ENCODE assay signal across 17 mouse cellular contexts in genomic region chr10:95458050-95458806, GRCm38 (mm10). TPM values are rescaled to one million over a fixed set of nuclear protein-coding genes. Genes with fewer than 3 reads are reported as not detected.
DNase-seq lines count a peak whose midpoint lies in the region; ATAC-seq and TF ChIP-seq lines count a peak whose summit lies in the region.
"Had no signal": no experiment of that assay in that cellular context is flagged by ENCODE, and none has a peak within 500 bp of the region (broad histone marks: within the 10 kb centered on the region; RNA-seq: fewer than 3 reads in every experiment).

No protein-coding gene starts in this region.

- 86% methylated on average over 9 of the region's 9 CpGs for WGBS in forebrain, embryonic 15.5 days
- 90% methylated on average over 9 of the region's 9 CpGs for WGBS in forebrain, embryonic 10.5 days
- WGBS in intestine, postnatal 0 days: 42% methylated on average over 9 of the region's 9 CpGs
- WGBS in midbrain, embryonic 14.5 days: 87% methylated on average over 9 of the region's 9 CpGs

- DNase-seq in forebrain, embryonic 10.5 days (ENCODE audit: extremely low spot score, low spot score): no peak
- DNase-seq in ES-E14 (ENCODE audit: low read depth, low spot score): no peak
- DNase-seq in lung, postnatal 36 days: peak; percentile 71
- no peak for DNase-seq in midbrain, embryonic 14.5 days
- no peak for DNase-seq in kidney, postnatal 36 days
- DNase-seq: cerebellum, adult 11 months; cerebellum, postnatal 36 days; heart, adult 11 months had no signal

- no peak overlapping the region for H3K9ac ChIP-seq in forebrain, embryonic 15.5 days (replicated peaks)
- no peak overlapping the region for H3K9ac ChIP-seq in ES-E14 (ENCODE audit: insufficient read depth, low read depth, low read length, poor library complexity, severe bottlenecking)
- no peak overlapping the region for H3K9ac ChIP-seq in intestine, postnatal 0 days (ENCODE audit: low read depth, low read length)
- no peak overlapping the region for H3K9ac ChIP-seq in midbrain, embryonic 14.5 days (replicated peaks; ENCODE audit: low read length)
- H3K9ac ChIP-seq: heart, embryonic 15.5 days; liver, embryonic 12.5 days; neural tube, embryonic 13.5 days had no signal

- H3K36me3 ChIP-seq in forebrain, embryonic 15.5 days: no peaks in the 10 kb centered on the region
- no peaks in the 10 kb centered on the region for H3K36me3 ChIP-seq in forebrain, embryonic 10.5 days (replicated peaks)
- peaks cover 3% of the 10 kb centered on the region; the same call in 1 of the 2 replicates for H3K36me3 ChIP-seq in ES-E14 (ENCODE audit: control insufficient read depth, insufficient read depth, low read length, poor library complexity, severe bottlenecking)
- no peaks in the 10 kb centered on the region for H3K36me3 ChIP-seq in intestine, postnatal 0 days (ENCODE audit: control insufficient read depth, insufficient read depth)
- H3K36me3 ChIP-seq in midbrain, embryonic 14.5 days (ENCODE audit: control insufficient read depth, insufficient read depth, low read length): no peaks in the 10 kb centered on the region
- H3K36me3 ChIP-seq: heart, embryonic 15.5 days; hindbrain, embryonic 10.5 days; limb, embryonic 10.5 days; liver, embryonic 12.5 days; neural tube, embryonic 13.5 days had no signal

- H3K4me2 ChIP-seq in forebrain, embryonic 15.5 days (replicated peaks): no peak overlapping the region
- H3K4me2 ChIP-seq in intestine, postnatal 0 days (replicated peaks; ENCODE audit: low read depth): no peak overlapping the region
- H3K4me2 ChIP-seq in midbrain, embryonic 14.5 days (ENCODE audit: low read length): no peak overlapping the region
- H3K4me2 ChIP-seq: heart, embryonic 15.5 days; liver, embryonic 12.5 days; neural tube, embryonic 13.5 days had no signal

- no peaks in the 10 kb centered on the region for H3K27me3 ChIP-seq in forebrain, embryonic 15.5 days
- H3K27me3 ChIP-seq in forebrain, embryonic 10.5 days (ENCODE audit: poor library complexity, severe bottlenecking): no peaks in the 10 kb centered on the region
- H3K27me3 ChIP-seq in intestine, postnatal 0 days (replicated peaks; ENCODE audit: control insufficient read depth, insufficient read depth, low read length): no peaks in the 10 kb centered on the region
- H3K27me3 ChIP-seq in midbrain, embryonic 14.5 days (ENCODE audit: control insufficient read depth, insufficient read depth, low read length): no peaks in the 10 kb centered on the region
- H3K27me3 ChIP-seq: heart, embryonic 15.5 days; liver, embryonic 12.5 days; neural tube, embryonic 13.5 days had no signal

- ATAC-seq in forebrain, embryonic 15.5 days (replicated peaks): no peak
- ATAC-seq in intestine, postnatal 0 days: peak; percentile 69
- ATAC-seq in midbrain, embryonic 14.5 days (ENCODE audit: low FRiP score, low TSS enrichment): no peak
- ATAC-seq in CD4-positive, CD25-positive, alpha-beta regulatory T cell, adult 4 months: no peak
- ATAC-seq: liver, embryonic 12.5 days had no signal

- H3K27ac ChIP-seq in forebrain, embryonic 15.5 days (replicated peaks): 0 out of 2 replicates have a peak overlapping the region, but pooled peaks have one; percentile 25
- H3K27ac ChIP-seq in forebrain, embryonic 10.5 days: no peak overlapping the region
- no peak overlapping the region for H3K27ac ChIP-seq in ES-E14 (ENCODE audit: insufficient read depth, low read depth, low read length, poor library complexity, severe bottlenecking)
- no peak overlapping the region for H3K27ac ChIP-seq in intestine, postnatal 0 days (ENCODE audit: low read depth, low read length)
- H3K27ac ChIP-seq in midbrain, embryonic 14.5 days (replicated peaks; ENCODE audit: low read depth, low read length): no peak overlapping the region
- H3K27ac ChIP-seq: heart, embryonic 15.5 days; hindbrain, embryonic 10.5 days; limb, embryonic 10.5 days; liver, embryonic 12.5 days; neural tube, embryonic 13.5 days had no signal

- H3K9me3 ChIP-seq in forebrain, embryonic 15.5 days: no peaks in the 10 kb centered on the region
- no peaks in the 10 kb centered on the region for H3K9me3 ChIP-seq in forebrain, embryonic 10.5 days
- no peaks in the 10 kb centered on the region for H3K9me3 ChIP-seq in ES-E14 (ENCODE audit: control insufficient read depth, insufficient read depth, low read depth, low read length)
- no peaks in the 10 kb centered on the region for H3K9me3 ChIP-seq in intestine, postnatal 0 days (ENCODE audit: control insufficient read depth)
- H3K9me3 ChIP-seq in midbrain, embryonic 14.5 days (ENCODE audit: control insufficient read depth, low read length): no peaks in the 10 kb centered on the region
- H3K9me3 ChIP-seq: heart, embryonic 15.5 days; hindbrain, embryonic 10.5 days; limb, embryonic 10.5 days; liver, embryonic 12.5 days; megakaryocyte, embryonic 14.5 days; neural tube, embryonic 13.5 days had no signal

- in situ Hi-C loops in ES-E14 (cut with MboI; ENCODE audit: low sequenced_read_pairs in 2 of 2, unreplicated experiment in 2 of 2): loop anchor here in 1 of 2 experiments (25.0 kb wide), 1 partner anchor 771 kb away; the partner anchor contains the start of gene Cep83

- no peaks in the 10 kb centered on the region for H3K4me1 ChIP-seq in forebrain, embryonic 15.5 days
- H3K4me1 ChIP-seq in forebrain, embryonic 10.5 days: no peaks in the 10 kb centered on the region
- peaks cover 17% of the 10 kb centered on the region in 2 experiments for H3K4me1 ChIP-seq in ES-E14 (ENCODE audit: control insufficient read depth in 2 of 2, insufficient read depth in 2 of 2, low read length in 2 of 2, poor library complexity in 1 of 2)
- H3K4me1 ChIP-seq in intestine, postnatal 0 days (replicated peaks; ENCODE audit: control insufficient read depth, insufficient read depth, low read length): no peaks in the 10 kb centered on the region
- H3K4me1 ChIP-seq in midbrain, embryonic 14.5 days (ENCODE audit: control insufficient read depth, insufficient read depth, low read length): no peaks in the 10 kb centered on the region
- H3K4me1 ChIP-seq: heart, embryonic 15.5 days; limb, embryonic 10.5 days; liver, embryonic 12.5 days; neural tube, embryonic 13.5 days had no signal

- H3K4me3 ChIP-seq in forebrain, embryonic 15.5 days: no peak overlapping the region
- no peak overlapping the region for H3K4me3 ChIP-seq in forebrain, embryonic 10.5 days
- H3K4me3 ChIP-seq in ES-E14 (ENCODE audit: insufficient read depth in 1 of 2, low read depth in 1 of 2, low read length in 2 of 2, poor library complexity in 1 of 2, severe bottlenecking in 1 of 2): no peak overlapping the region
- H3K4me3 ChIP-seq in intestine, postnatal 0 days (ENCODE audit: low read depth, low read length): no peak overlapping the region
- no peak overlapping the region for H3K4me3 ChIP-seq in midbrain, embryonic 14.5 days (replicated peaks; ENCODE audit: low read depth, low read length)
- H3K4me3 ChIP-seq: heart, embryonic 15.5 days; hindbrain, embryonic 10.5 days; limb, embryonic 10.5 days; liver, embryonic 12.5 days; megakaryocyte, embryonic 14.5 days; neural tube, embryonic 13.5 days had no signal

- no peak for TF ChIP-seq CTCF in intestine, postnatal 0 days (IDR thresholded peaks at IDR 0.05; ENCODE audit: low read depth)

TF ChIP-seq in ES-E14, 5 proteins besides CTCF, POLR2A, EP300 and RAD21:
- TF ChIP-seq ZC3H11A (IDR thresholded peaks at IDR 0.05; ENCODE audit: borderline replicate concordance, low read depth, low read length) (no peak), MAFK (IDR thresholded peaks at IDR 0.05; ENCODE audit: insufficient read depth, low read depth, low read length) (0 out of 2 replicates have a peak, but pooled peaks have one; percentile 1), ZNF384 (IDR thresholded peaks at IDR 0.05; ENCODE audit: low read depth, low read length) (peak; percentile 58; the same call in 1 of the 2 replicates), HCFC1 (IDR thresholded peaks at IDR 0.05; ENCODE audit: borderline replicate concordance, insufficient read depth, low read length) (no peak)

RNA-seq across cellular contexts. Expression of gene Socs2, which starts 41.2 kb away (rescaled TPM):
- polyA plus RNA-seq in forebrain, embryonic 15.5 days (2015; fragmentation: Nextera tagmentation; extraction: Ambion mirVana): 144 and 153 TPM in 2 replicates
- 35.9 and 41.4 TPM in 2 replicates for polyA plus RNA-seq in forebrain, embryonic 10.5 days (2016; fragmentation: Nextera tagmentation; extraction: Ambion mirVana)
- 46.3 and 102 TPM in 2 replicates for total RNA-seq in ES-E14 (2012; rRNA removed)
- 158 and 160 TPM in 2 replicates for polyA plus RNA-seq in intestine, postnatal 0 days (2015; fragmentation: Nextera tagmentation; extraction: Ambion mirVana)
- polyA plus RNA-seq in midbrain, embryonic 14.5 days (2014; fragmentation: Nextera tagmentation; extraction: Ambion mirVana): 144 and 150 TPM in 2 replicates
- polyA plus RNA-seq in CD4-positive, CD25-positive, alpha-beta regulatory T cell, adult 4 months (2017; shearing (Covaris generic)): 10 to 100 TPM; 37.5 to 40.4 TPM

RNA-seq across cellular contexts. Expression of gene Mrpl42, which starts 43.5 kb away (rescaled TPM):
- polyA plus RNA-seq in forebrain, embryonic 15.5 days (2015; fragmentation: Nextera tagmentation; extraction: Ambion mirVana): 232 and 246 TPM in 2 replicates
- 381 and 393 TPM in 2 replicates for polyA plus RNA-seq in forebrain, embryonic 10.5 days (2016; fragmentation: Nextera tagmentation; extraction: Ambion mirVana)
- 134 and 163 TPM in 2 replicates for total RNA-seq in ES-E14 (2012; rRNA removed)
- polyA plus RNA-seq in intestine, postnatal 0 days (2015; fragmentation: Nextera tagmentation; extraction: Ambion mirVana): 221 and 233 TPM in 2 replicates
- polyA plus RNA-seq in midbrain, embryonic 14.5 days (2014; fragmentation: Nextera tagmentation; extraction: Ambion mirVana): 251 and 289 TPM in 2 replicates
- 100 to 1,000 TPM; 167 TPM for polyA plus RNA-seq in CD4-positive, CD25-positive, alpha-beta regulatory T cell, adult 4 months (2017; shearing (Covaris generic))

RNA-seq across cellular contexts. Expression of gene Ube2n, which starts 56.7 kb away (rescaled TPM):
- 394 and 412 TPM in 2 replicates for polyA plus RNA-seq in forebrain, embryonic 15.5 days (2015; fragmentation: Nextera tagmentation; extraction: Ambion mirVana)
- 460 and 496 TPM in 2 replicates for polyA plus RNA-seq in forebrain, embryonic 10.5 days (2016; fragmentation: Nextera tagmentation; extraction: Ambion mirVana)
- 88.6 and 102 TPM in 2 replicates for total RNA-seq in ES-E14 (2012; rRNA removed)
- polyA plus RNA-seq in intestine, postnatal 0 days (2015; fragmentation: Nextera tagmentation; extraction: Ambion mirVana): 154 and 167 TPM in 2 replicates
- 341 and 383 TPM in 2 replicates for polyA plus RNA-seq in midbrain, embryonic 14.5 days (2014; fragmentation: Nextera tagmentation; extraction: Ambion mirVana)
- polyA plus RNA-seq in CD4-positive, CD25-positive, alpha-beta regulatory T cell, adult 4 months (2017; shearing (Covaris generic)): 100 to 1,000 TPM; 307 to 309 TPM
